Mouse (Mus musculus) small intestine, adult 2 months (tissue): ENCODE results near the gene Supt3.

Source experiments
- CTCF ChIP-seq: fragments of 200-500 bp; IDR thresholded peaks from 2 replicates; pipeline ENCODE4 v1.5.1; 2012; ENCODE audit warnings: low read depth, mild to moderate bottlenecking, control low read depth, inconsistent platforms, low read length, moderate library complexity, mixed read lengths; ENCODE audit not compliant: insufficient replicate concordance, insufficient read length; ENCODE audit errors: extremely low read depth
- POLR2A ChIP-seq: fragments of 200-500 bp; IDR thresholded peaks from 2 replicates; pipeline ENCODE4 v1.6.1; 2012; ENCODE audit warnings: low read depth, mild to moderate bottlenecking, control low read depth, inconsistent platforms, low read length, moderate library complexity

GRCm38 (mm10) chr17:44818825-44819224 lies 41.9 kb downstream of the Supt3 start:
- TF ChIP-seq POLR2A, result no peak
- no peak for TF ChIP-seq CTCF
